Mouse (Mus musculus) ES-Bruce4 (cell line): Measurements from ENCODE around the gene Mrrf. TPM values are rescaled to one million over a fixed set of nuclear protein-coding genes. Genes with fewer than 3 reads are reported as not detected.

Experiments used
- H3K27ac ChIP-seq: 2 replicates; pipeline ENCODE4 v1.5.1; 2012; ENCODE audit warnings: low read length, inconsistent platforms; ENCODE audit not compliant: insufficient read depth
- H3K27me3 ChIP-seq: 2 replicates; pipeline ENCODE4 v1.6.1; 2012; ENCODE audit warnings: mild to moderate bottlenecking, low read length, inconsistent platforms; ENCODE audit not compliant: control insufficient read depth, poor library complexity, insufficient read depth, severe bottlenecking
- H3K36me3 ChIP-seq: 2 replicates; pipeline ENCODE4 v1.6.1; 2012; ENCODE audit warnings: inconsistent platforms, mild to moderate bottlenecking, low read length, moderate library complexity; ENCODE audit not compliant: control insufficient read depth, poor library complexity, insufficient read depth, severe bottlenecking
- H3K4me1 ChIP-seq: one replicate; pipeline ENCODE4 v1.8.1; 2011; ENCODE audit warnings: low read length; ENCODE audit not compliant: control insufficient read depth, insufficient read depth
- H3K4me3 ChIP-seq: 2 replicates; pipeline ENCODE4 v1.5.1; 2011; ENCODE audit warnings: low read depth, mild to moderate bottlenecking, low read length
- H3K9ac ChIP-seq: 2 replicates; pipeline ENCODE4 v1.6.1; 2012; ENCODE audit warnings: low read depth, mild to moderate bottlenecking, inconsistent platforms; ENCODE audit not compliant: poor library complexity, severe bottlenecking
- H3K9me3 ChIP-seq: replicated peaks from 2 replicates; pipeline ENCODE4 v1.6.1; 2012; ENCODE audit warnings: mild to moderate bottlenecking, low read length, inconsistent platforms; ENCODE audit not compliant: control insufficient read depth, poor library complexity, insufficient read depth, severe bottlenecking
- CTCF ChIP-seq: IDR thresholded peaks from one replicate; pipeline ENCODE4 v1.8.1; 2011; ENCODE audit warnings: low read depth, low read length
- EP300 ChIP-seq: IDR thresholded peaks from 2 replicates; pipeline ENCODE4 v1.6.1; 2011; ENCODE audit warnings: low read depth, low read length; ENCODE audit not compliant: insufficient read depth
- POLR2A ChIP-seq: IDR thresholded peaks from one replicate; pipeline ENCODE4 v1.8.1; 2011; ENCODE audit warnings: low read length; ENCODE audit not compliant: insufficient read depth
- polyA plus RNA-seq: library from polyadenylated mRNA; stranded (reverse); fragments of >200 nt; gene quantifications from 2 replicates; pipeline ENCODE4 v1.2.4, GENCODE M21; 2011; ENCODE audit warnings: low read depth; ENCODE audit not compliant: missing spikeins, insufficient read depth, insufficient read length

Mrrf gene
- polyA plus RNA-seq, 1 experiment: 35.9 TPM

DNA sequence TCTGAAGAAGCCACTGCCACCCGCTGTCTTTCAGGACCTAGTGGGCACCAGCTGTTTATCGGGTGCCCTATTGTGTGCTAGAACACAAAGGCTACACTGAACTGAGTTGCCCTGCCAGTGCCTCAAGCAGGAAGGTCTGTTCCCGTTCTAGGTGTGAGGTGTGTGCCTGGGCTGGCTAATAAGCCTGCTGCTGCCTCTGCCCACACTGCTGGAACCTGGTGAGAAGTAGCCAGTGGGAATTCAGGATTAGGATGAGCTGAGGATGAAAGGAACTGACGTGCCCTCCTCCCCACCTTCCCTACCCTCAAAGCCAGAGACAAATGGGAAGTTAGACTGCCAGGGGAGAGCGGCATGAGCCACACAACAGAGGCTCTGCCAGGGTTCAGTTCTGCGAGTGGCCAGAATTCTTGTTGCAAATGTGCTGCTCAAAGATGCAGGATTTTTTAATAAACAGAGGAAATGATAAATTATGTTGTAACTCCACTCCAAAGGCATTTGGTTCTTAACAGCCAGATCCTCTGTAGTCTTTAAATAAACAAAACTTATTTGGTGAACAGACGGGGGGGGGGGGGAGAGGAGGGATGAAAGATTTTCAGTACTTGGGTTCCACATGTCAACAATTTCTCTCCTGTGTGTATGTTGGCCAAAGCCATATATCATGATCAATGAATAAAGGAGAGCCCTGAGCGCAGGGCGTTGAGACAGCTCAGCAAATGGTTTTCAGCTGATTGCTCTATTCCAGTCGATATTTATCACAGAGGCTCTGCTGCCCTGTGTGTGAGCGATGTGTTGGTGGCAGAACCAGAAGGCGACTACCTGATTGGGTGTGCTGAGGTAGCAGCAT lies 55.1 kb downstream of the Mrrf start:
- TF ChIP-seq CTCF (no peak), POLR2A (no peak), EP300 (no peak)
- H3K27ac ChIP-seq: no peak overlapping the region
- H3K36me3 ChIP-seq: no peaks in the 10 kb centered on the region
- no peaks in the 10 kb centered on the region for H3K9me3 ChIP-seq
- H3K27me3 ChIP-seq: no peaks in the 10 kb centered on the region
- no peak overlapping the region for H3K4me3 ChIP-seq
- H3K9ac ChIP-seq: no peak overlapping the region
- H3K4me1 ChIP-seq: no peaks in the 10 kb centered on the region

DNA sequence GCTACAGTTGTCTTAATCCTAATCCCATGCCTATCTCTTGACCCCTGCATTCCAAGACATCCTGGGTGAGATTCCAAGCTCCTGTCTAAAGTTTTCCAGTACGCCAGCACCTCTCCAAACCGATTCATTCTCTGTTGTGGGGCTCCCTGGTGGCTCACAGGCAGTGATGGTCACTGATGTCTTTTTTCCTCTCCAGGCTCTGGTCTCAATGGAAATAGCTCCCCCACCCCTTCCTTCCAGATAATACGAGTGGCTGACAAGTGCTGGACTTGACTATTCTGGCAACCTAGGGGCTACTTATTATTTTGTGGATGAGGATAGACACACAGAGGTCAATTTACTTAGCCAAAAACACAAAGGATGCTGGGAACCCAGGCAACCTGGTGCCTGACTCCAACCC lies 60.8 kb downstream of the Mrrf start:
- H3K4me3 ChIP-seq: no peak overlapping the region
- H3K36me3 ChIP-seq: no peaks in the 10 kb centered on the region
- H3K9ac ChIP-seq: no peak overlapping the region
- H3K4me1 ChIP-seq: no peaks in the 10 kb centered on the region
- no peaks in the 10 kb centered on the region for H3K9me3 ChIP-seq
- TF ChIP-seq EP300 (no peak), CTCF (no peak), POLR2A (no peak)
- no peak overlapping the region for H3K27ac ChIP-seq
- peaks cover 13% of the 10 kb centered on the region for H3K27me3 ChIP-seq

- H3K27me3 ChIP-seq: peaks cover 13% of the 10 kb centered on the region
- no peaks in the 10 kb centered on the region for H3K4me1 ChIP-seq
- H3K27ac ChIP-seq: no peak overlapping the region
- no peak for TF ChIP-seq CTCF
- 0 out of 2 replicates have a peak, but pooled peaks have one; percentile 49 for TF ChIP-seq EP300
- no peaks in the 10 kb centered on the region for H3K36me3 ChIP-seq
- no peaks in the 10 kb centered on the region for H3K9me3 ChIP-seq
- no peak overlapping the region for H3K4me3 ChIP-seq
- H3K9ac ChIP-seq: no peak overlapping the region
Measured at GRCm38 (mm10) chr2:36197919-36198881, 62.0 kb downstream of the Mrrf start.

DNA sequence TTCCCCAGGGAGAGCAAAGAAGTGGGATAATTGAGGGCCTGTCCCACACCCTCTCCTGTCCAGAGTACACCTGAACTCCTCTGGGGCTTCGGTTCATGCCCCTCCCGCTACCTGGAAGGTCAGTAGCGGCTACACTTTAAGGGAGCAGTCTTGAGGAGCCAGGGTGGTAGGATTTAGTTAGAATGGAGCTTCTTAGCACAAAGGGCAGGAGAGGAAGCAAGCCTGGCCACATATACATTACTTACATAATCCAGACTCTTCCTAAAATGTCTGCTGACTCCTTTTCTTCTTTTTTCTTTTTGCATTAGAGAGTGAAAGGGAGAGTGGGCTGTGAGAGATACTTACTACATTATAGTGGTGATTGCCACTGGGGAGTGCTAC lies 62.7 kb downstream of the Mrrf start:
- H3K4me3 ChIP-seq: no peak overlapping the region
- no peak overlapping the region for H3K27ac ChIP-seq
- no peak for TF ChIP-seq POLR2A
- peak; percentile 0; the same call in 1 of the 2 replicates for TF ChIP-seq EP300
- H3K4me1 ChIP-seq: no peaks in the 10 kb centered on the region
- H3K9me3 ChIP-seq: no peaks in the 10 kb centered on the region
- H3K36me3 ChIP-seq: no peaks in the 10 kb centered on the region
- no peak overlapping the region for H3K9ac ChIP-seq
- peaks cover 13% of the 10 kb centered on the region for H3K27me3 ChIP-seq

DNA sequence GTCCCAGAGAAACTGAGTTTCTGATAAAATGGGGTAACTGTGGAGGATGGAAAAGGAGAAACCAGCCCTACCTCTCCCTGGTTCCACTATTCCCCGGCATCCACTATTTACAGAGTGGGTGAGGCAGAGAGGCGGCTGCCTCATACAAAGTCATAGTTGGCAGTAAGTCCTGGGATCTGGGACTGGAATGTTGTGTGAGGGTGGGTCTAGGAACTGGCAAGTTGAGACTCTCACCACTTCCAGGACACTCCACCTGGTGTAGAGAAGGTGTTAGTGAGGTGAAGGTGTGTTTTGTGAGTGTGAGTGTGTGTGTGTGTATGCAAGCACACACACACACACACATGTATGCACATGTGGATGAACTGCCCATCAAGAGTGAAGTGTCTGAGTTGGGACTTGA lies 64.6 kb downstream of the Mrrf start:
- Histone ChIP-seq H3K9ac (no peak overlapping the region), H3K36me3 (no peaks in the 10 kb centered on the region), H3K9me3 (no peaks in the 10 kb centered on the region), H3K27me3 (peaks cover 13% of the 10 kb centered on the region), H3K4me3 (no peak overlapping the region), H3K4me1 (no peaks in the 10 kb centered on the region), H3K27ac (no peak overlapping the region)
- TF ChIP-seq EP300: no peak
- no peak for TF ChIP-seq POLR2A
- TF ChIP-seq CTCF: no peak
